Mouse (Mus musculus) bone marrow macrophage, adult 2 months (primary cell): ENCODE measurements around the gene Nelfcd. TPM values are rescaled to one million over a fixed set of nuclear protein-coding genes. Genes with fewer than 3 reads are reported as not detected.

Source experiments
- H3K27ac ChIP-seq: 2 replicates; pipeline ENCODE4 v1.5.1; 2012; ENCODE audit warnings: low read depth, low read length; ENCODE audit not compliant: insufficient read depth
- H3K4me1 ChIP-seq: 2 replicates; pipeline ENCODE4 v1.6.1; 2012; ENCODE audit warnings: low read length; ENCODE audit not compliant: control insufficient read depth, insufficient read depth
- H3K4me3 ChIP-seq: 2 replicates; pipeline ENCODE4 v1.5.1; 2012; ENCODE audit warnings: mild to moderate bottlenecking, low read length, moderate library complexity; ENCODE audit not compliant: insufficient read depth
- CTCF ChIP-seq: IDR thresholded peaks from 2 replicates; pipeline ENCODE4 v1.5.1; 2012; ENCODE audit warnings: low read depth, mild to moderate bottlenecking, low read length, moderate library complexity
- POLR2A ChIP-seq: IDR thresholded peaks from 2 replicates; pipeline ENCODE4 v1.6.1; 2012; ENCODE audit warnings: mild to moderate bottlenecking, low read depth, low read length, borderline replicate concordance
- polyA plus RNA-seq: library from polyadenylated mRNA; stranded (reverse); fragments of >200 nt; gene quantifications from 2 replicates; pipeline ENCODE4 v1.2.4, GENCODE M21; 2012; ENCODE audit not compliant: missing spikeins, insufficient read depth, insufficient read length

Gene Nelfcd
- polyA plus RNA-seq: 25.6 and 32.0 TPM in 2 replicates

DNA sequence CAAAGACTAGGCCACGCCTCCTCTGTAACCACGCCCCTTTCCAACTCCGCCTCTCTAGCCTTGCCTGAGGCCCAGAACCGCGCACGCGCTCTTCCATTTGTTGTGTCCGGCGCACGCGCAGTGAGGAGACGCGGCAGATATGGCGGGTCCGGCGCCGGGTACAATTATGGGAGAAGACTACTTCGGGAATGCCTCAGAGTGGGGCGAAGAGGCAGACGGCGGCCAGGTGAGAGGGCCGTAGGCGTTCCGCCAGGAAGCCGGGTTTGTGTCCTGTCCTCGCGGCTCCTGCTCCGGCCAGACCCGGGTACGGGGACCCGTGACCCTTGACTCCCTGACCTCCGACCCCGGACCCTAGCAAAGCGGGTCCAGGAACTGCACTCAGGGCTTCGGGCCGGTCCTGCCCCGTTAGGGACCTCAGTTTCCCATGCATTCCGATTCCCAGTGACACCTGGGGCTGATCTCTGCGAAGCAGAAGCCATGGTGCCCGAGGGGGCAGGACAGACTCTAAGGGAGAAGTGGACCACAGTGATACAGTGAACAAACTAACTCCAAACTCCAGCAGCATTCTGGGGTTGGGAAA is at the start of gene Nelfcd:
Gene Nelfcd (plus strand): TSS at position 74 of the 580 bp plus-strand sequence.
- H3K4me1 ChIP-seq: peaks cover 6% of the 10 kb centered on the region
- H3K27ac ChIP-seq: no peak within 1 kb of the TSS
- TF ChIP-seq CTCF (no peak), POLR2A (no peak)
- H3K4me3 ChIP-seq: peak within 1 kb of the TSS; percentile 87

GRCm38 (mm10) chr2:174366571-174366970 is 49.0 kb upstream of the Nelfcd start:
- TF ChIP-seq POLR2A: no peak
- no peak for TF ChIP-seq CTCF

GRCm38 (mm10) chr2:174381021-174381420 is 34.6 kb upstream of the Nelfcd start:
- TF ChIP-seq POLR2A (no peak), CTCF (no peak)
- Histone ChIP-seq H3K27ac (no peak overlapping the region), H3K4me1 (peaks cover 3% of the 10 kb centered on the region)

More at GRCm38 (mm10) chr2:174366571-174366970, 49.0 kb upstream of the Nelfcd start:
- no peak overlapping the region for H3K27ac ChIP-seq
- H3K4me3 ChIP-seq: no peak overlapping the region
- no peaks in the 10 kb centered on the region for H3K4me1 ChIP-seq

GRCm38 (mm10) chr2:174391936-174392335 is 23.7 kb upstream of the Nelfcd start:
- TF ChIP-seq CTCF: no peak
- no peak for TF ChIP-seq POLR2A
- Histone ChIP-seq H3K27ac (no peak overlapping the region), H3K4me3 (no peak overlapping the region), H3K4me1 (peaks cover 5% of the 10 kb centered on the region)

More at GRCm38 (mm10) chr2:174381021-174381420, 34.6 kb upstream of the Nelfcd start:
- no peak overlapping the region for H3K4me3 ChIP-seq

GRCm38 (mm10) chr2:174392554-174392953 is 23.1 kb upstream of the Nelfcd start:
- TF ChIP-seq POLR2A (no peak), CTCF (no peak)
- H3K4me1 ChIP-seq: peaks cover 5% of the 10 kb centered on the region
- H3K4me3 ChIP-seq: no peak overlapping the region
- H3K27ac ChIP-seq: no peak overlapping the region

DNA sequence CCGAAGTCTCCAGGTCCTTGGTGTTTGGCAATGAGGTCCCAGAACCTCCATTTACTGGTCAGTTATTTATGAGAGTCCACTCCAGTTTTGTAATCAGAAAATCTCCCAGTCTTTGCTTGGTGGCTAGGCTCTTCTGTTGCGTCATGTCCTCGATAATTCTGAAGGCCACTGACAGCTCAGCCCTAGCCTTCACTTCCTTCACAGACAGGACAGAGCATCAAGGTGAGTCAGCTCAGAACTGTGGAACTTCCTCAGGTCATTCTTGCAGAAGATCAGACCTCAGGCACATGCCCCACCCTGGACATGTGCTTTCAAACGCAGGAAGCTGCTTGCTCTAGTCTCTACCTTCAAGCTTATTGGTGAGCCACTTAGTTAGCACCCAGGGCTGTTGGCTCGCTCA is 22.2 kb upstream of the Nelfcd start:
- Histone ChIP-seq H3K4me3 (no peak overlapping the region), H3K4me1 (peaks cover 5% of the 10 kb centered on the region), H3K27ac (no peak overlapping the region)
- no peak for TF ChIP-seq POLR2A
- no peak for TF ChIP-seq CTCF

- TF ChIP-seq POLR2A (no peak), CTCF (no peak)
- H3K4me3 ChIP-seq: no peak overlapping the region
- H3K27ac ChIP-seq: no peak overlapping the region
Observed at GRCm38 (mm10) chr2:174396643-174397042, 19.0 kb upstream of the Nelfcd start.

DNA sequence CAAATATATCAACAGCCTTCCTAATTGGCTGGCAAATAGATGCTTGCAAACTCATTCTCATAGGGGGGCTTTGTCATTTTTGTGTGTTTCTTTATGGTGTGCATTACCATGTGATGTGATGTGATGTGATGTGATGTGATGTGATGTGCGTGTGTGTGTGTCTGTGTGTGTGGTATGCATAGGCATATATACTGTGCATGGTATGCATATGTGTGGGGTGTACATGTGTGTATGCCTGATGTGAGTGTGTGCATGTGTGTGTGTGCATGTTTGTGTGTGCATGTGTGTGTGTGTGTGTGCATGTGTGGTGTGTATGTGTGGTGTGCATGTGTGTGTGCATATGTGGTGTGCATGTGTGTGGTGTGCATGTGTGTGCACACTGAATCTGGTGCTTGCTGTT is 18.5 kb upstream of the Nelfcd start:
- H3K4me1 ChIP-seq: peaks cover 5% of the 10 kb centered on the region
- H3K4me3 ChIP-seq: no peak overlapping the region
- no peak overlapping the region for H3K27ac ChIP-seq
- no peak for TF ChIP-seq POLR2A
- no peak for TF ChIP-seq CTCF

More at GRCm38 (mm10) chr2:174396643-174397042, 19.0 kb upstream of the Nelfcd start:
- H3K4me1 ChIP-seq: peaks cover 5% of the 10 kb centered on the region

DNA sequence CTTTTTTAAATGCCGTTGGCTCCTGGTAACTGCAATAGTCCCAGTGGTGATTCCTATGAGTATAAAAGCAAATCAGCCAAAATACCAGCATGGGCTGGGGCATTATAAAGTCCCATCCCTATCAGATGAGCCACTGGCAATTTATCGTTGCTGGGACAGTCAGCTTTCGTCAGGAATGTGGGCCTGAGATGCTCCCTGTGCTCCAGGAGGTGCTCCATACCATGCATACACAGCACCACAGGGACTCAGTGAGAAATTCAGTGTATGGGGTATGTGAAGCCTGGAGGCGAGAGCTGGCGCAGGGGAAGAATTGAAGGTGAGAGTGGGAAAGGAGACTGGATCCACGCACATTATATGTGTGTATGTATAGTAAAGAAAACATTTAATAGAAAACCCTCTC is 17.7 kb upstream of the Nelfcd start:
- TF ChIP-seq CTCF (no peak), POLR2A (no peak)
- peaks cover 5% of the 10 kb centered on the region for H3K4me1 ChIP-seq
- no peak overlapping the region for H3K27ac ChIP-seq
- H3K4me3 ChIP-seq: no peak overlapping the region

DNA sequence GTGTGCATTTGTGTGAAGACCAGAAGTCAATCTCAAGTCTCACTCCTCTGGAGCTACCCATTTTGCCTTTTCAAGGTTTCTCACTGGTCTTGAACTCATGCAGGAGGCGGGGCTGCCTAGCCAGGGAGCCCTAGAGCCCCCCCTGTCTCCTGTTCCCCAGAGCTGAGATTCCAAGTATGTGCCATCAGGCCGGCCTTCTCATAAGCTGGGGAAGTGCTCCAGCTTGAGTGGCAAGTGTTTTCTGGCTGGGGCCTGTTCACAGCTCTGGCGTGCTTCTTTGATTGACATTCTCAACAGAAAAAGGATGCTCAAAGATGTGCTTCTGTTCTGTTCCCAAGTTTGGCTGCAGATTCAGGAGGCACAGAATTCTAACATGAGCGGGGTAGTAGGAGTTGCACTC is 15.2 kb upstream of the Nelfcd start:
- TF ChIP-seq CTCF (no peak), POLR2A (no peak)
- no peaks in the 10 kb centered on the region for H3K4me1 ChIP-seq
- no peak overlapping the region for H3K27ac ChIP-seq
- no peak overlapping the region for H3K4me3 ChIP-seq

DNA sequence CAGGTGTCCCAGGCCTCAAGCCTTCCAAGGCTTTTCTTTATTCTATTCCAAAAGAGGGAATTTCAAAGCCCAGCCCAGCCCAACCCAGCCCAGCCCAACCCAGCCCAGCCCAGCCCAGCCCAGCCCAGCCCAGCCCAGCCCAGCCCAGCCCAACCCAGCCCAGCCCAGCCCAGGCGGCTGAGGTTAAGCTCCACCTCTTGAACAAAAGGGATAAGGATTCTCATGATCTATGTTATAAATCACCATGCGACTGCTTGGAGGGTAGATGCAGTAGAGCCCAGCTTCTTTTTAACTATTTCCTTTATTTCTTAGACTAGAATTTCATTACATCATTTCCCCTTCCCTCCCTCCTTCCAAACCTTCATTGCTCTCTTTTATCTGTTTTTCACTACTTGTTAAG is 5.4 kb upstream of the Nelfcd start:
- Histone ChIP-seq H3K4me1 (no peaks in the 10 kb centered on the region), H3K4me3 (no peak overlapping the region), H3K27ac (no peak overlapping the region)
- TF ChIP-seq CTCF: no peak
- no peak for TF ChIP-seq POLR2A
